Mouse (Mus musculus) CH12F3 (cell line): ENCODE measurements around the gene Art3.
"Not testable (repeated sequence)": the region's sequence is repeated elsewhere in the genome, so short reads cannot be mapped to it uniquely, and the experiment has no call there.

Source experiments
- in situ Hi-C: fragments of 300-500 bp; cut with MboI; formaldehyde crosslinking; loops from 2 replicates; pipeline ENCODE4 v1.14.3; 2020; ENCODE audit warnings: low sequenced_read_pairs

Gene Art3

GRCm38 (mm10) chr5:92332359-92332840, 773 bp downstream of the Art3 start:
- in situ Hi-C loops: no loop called here

GRCm38 (mm10) chr5:92336743-92337142, 5.1 kb downstream of the Art3 start:
- in situ Hi-C loops: no loop called here

- in situ Hi-C loops: no loop called here
These were observed 9.0 kb downstream of the Art3 start for GRCm38 (mm10) chr5:92340606-92341005.

GRCm38 (mm10) chr5:92345006-92345405, 13.4 kb downstream of the Art3 start:
- in situ Hi-C loops: no loop called here

GRCm38 (mm10) chr5:92348794-92349413, 17.3 kb downstream of the Art3 start, which contains the start of gene Cxcl10:
Gene Cxcl10 (minus strand): TSS chr5:92348889.
- in situ Hi-C loops: no loop called here

- in situ Hi-C loops: no loop called here
These were observed 18.1 kb downstream of the Art3 start for GRCm38 (mm10) chr5:92349731-92350130.

- in situ Hi-C loops: not testable (repeated sequence)
These were observed 21.1 kb downstream of the Art3 start for GRCm38 (mm10) chr5:92352716-92353115.

- in situ Hi-C loops: no loop called here
These were observed 21.9 kb downstream of the Art3 start for GRCm38 (mm10) chr5:92353517-92353916.

GRCm38 (mm10) chr5:92358033-92358432, 26.4 kb downstream of the Art3 start:
- in situ Hi-C loops: no loop called here

GRCm38 (mm10) chr5:92358767-92359455, 27.3 kb downstream of the Art3 start:
- in situ Hi-C loops: no loop called here

GRCm38 (mm10) chr5:92363179-92363578, 31.6 kb downstream of the Art3 start:
- in situ Hi-C loops: no loop called here

GRCm38 (mm10) chr5:92364011-92364410, 32.4 kb downstream of the Art3 start:
- in situ Hi-C loops: no loop called here

- in situ Hi-C loops: no loop called here
These were observed 33.6 kb downstream of the Art3 start for GRCm38 (mm10) chr5:92365146-92365705.

GRCm38 (mm10) chr5:92366565-92366964, 34.9 kb downstream of the Art3 start:
- in situ Hi-C loops: no loop called here

GRCm38 (mm10) chr5:92368392-92368791, 36.8 kb downstream of the Art3 start:
- in situ Hi-C loops: no loop called here

- in situ Hi-C loops: no loop called here
These were observed 37.7 kb downstream of the Art3 start for GRCm38 (mm10) chr5:92369151-92369994.

GRCm38 (mm10) chr5:92370392-92370791, 38.8 kb downstream of the Art3 start:
- in situ Hi-C loops: no loop called here

- in situ Hi-C loops: no loop called here
These were observed 39.3 kb downstream of the Art3 start for GRCm38 (mm10) chr5:92370891-92371290.

- in situ Hi-C loops: no loop called here
These were observed 39.8 kb downstream of the Art3 start for GRCm38 (mm10) chr5:92371361-92371976.

GRCm38 (mm10) chr5:92372605-92373004, 41.0 kb downstream of the Art3 start:
- in situ Hi-C loops: no loop called here

- in situ Hi-C loops: no loop called here
These were observed 43.1 kb downstream of the Art3 start for GRCm38 (mm10) chr5:92374721-92375142.
